Mouse (Mus musculus): ENCODE measurements around the gene Saa4. TPM values are rescaled to one million over a fixed set of nuclear protein-coding genes. Genes with fewer than 3 reads are reported as not detected.
"Not testable (repeated sequence)": the region's sequence is repeated elsewhere in the genome, so short reads cannot be mapped to it uniquely, and the experiment has no call there.

Saa4 gene
- not detected in 2 replicates for polyA plus RNA-seq (2015; fragmentation: Nextera tagmentation; extraction: Ambion mirVana)

DNA sequence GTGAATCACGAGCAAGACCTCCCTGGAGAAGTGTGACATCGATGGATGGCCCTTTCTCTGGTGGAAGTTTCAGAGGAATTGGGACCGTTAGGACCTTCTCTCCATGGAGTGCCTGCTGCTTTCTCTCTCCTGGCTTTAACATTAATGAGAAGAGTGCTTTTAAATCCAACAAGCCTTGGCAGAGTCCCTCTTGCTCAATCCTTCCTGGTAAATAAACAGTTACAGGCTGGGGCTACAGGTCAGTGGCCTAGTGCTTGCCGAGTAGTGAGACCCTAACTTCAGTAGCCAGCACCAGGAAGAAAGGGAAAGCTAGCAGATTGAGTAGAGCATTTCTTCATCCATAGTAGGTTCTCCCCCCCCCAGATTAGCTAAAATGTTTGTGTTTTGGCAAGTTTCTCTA lies at the start of gene Saa4:
Saa4 (minus strand) TSS at position 146 of the 400 bp plus-strand sequence.
- H3K9ac ChIP-seq, result no peak within 1 kb of the TSS
- H3K9me3 ChIP-seq, result no peaks in the 10 kb centered on the region
- H3K4me2 ChIP-seq, result no peak within 1 kb of the TSS
- no peak within 1 kb of the TSS for H3K4me3 ChIP-seq
- H3K4me1 ChIP-seq, result no peaks in the 10 kb centered on the region
- H3K27ac ChIP-seq, result no peak within 1 kb of the TSS
- no peaks in the 10 kb centered on the region for H3K27me3 ChIP-seq (replicated peaks)
- no peaks in the 10 kb centered on the region for H3K36me3 ChIP-seq (replicated peaks)
- ATAC-seq (replicated peaks), result no peak
- WGBS, result 90% methylated on average over 4 of the region's 4 CpGs

DNA sequence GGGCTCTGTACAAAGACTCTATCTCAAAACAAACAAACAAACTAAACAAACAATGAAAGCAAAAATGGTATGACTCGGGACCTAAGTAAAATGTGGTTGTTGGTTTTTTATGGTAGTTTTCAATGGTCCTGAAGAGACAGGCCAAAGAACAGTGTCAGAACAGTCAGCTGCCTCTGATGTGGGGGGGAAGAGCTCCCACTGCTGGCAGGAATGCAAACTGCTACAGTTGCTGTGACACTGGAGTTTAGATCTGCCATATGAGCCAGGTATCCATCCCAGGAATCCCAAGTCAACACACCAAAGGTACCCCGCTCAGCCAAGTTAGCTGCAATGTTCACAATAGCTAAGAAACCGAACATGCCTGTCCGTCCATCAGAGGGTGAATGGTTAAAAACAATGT lies 38.3 kb upstream of the Saa4 start:
- no peak overlapping the region for H3K9ac ChIP-seq
- no peaks in the 10 kb centered on the region for H3K9me3 ChIP-seq
- peaks cover 61% of the 10 kb centered on the region for H3K36me3 ChIP-seq (replicated peaks)
- no peaks in the 10 kb centered on the region for H3K4me1 ChIP-seq
- no peak for ATAC-seq (replicated peaks)
- H3K27ac ChIP-seq, result no peak overlapping the region
- H3K4me2 ChIP-seq, result no peak overlapping the region
- H3K27me3 ChIP-seq (replicated peaks), result no peaks in the 10 kb centered on the region
- no peak overlapping the region for H3K4me3 ChIP-seq
- WGBS, result 62% methylated on average over 4 of the region's 4 CpGs

DNA sequence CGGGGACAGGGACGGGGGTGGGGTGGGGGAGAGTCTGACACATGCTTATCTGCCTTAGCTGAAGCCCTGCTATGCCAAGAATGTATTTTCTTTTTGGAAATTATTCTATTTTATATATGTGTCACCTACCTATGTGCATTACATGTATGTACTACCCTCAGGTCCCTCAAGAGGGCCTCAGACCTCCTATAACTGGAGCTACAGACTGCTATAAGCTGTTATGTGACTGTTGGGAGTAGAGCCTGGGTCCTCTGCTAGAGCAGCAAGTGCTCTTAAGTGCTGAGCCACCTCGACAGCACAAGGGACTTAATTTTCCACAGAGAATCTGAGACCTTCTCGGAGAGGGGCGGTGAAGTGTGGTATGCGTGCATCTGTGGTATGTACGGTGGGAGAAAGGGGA lies 36.0 kb upstream of the Saa4 start:
- Histone ChIP-seq H3K9me3 (no peaks in the 10 kb centered on the region), H3K9ac (no peak overlapping the region), H3K4me2 (no peak overlapping the region), H3K36me3 (replicated peaks) (peaks cover 59% of the 10 kb centered on the region), H3K27me3 (replicated peaks) (no peaks in the 10 kb centered on the region), H3K27ac (no peak overlapping the region), H3K4me3 (no peak overlapping the region), H3K4me1 (no peaks in the 10 kb centered on the region)
- no peak for ATAC-seq (replicated peaks)
- WGBS, result 96% methylated on average over 7 of the region's 7 CpGs

DNA sequence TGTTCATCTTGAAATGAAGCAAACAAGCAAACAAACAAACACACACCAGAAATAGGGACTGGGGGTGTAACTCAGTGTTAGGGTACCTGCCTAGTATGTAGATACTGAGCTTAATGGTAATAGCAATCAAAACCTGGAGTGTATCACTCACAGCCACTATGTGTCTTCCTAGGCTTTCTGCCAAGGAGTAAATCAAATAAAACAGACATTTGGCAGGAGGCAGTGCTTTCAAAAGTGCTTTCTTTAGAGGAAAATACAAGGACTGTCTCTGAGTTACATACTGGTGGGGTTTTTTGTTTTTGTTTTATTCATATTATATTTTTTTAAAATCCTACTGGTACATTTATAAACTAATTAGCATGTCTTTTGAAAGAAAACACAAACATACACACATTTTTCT lies 35.0 kb upstream of the Saa4 start:
- no peaks in the 10 kb centered on the region for H3K27me3 ChIP-seq (replicated peaks)
- no peak overlapping the region for H3K9ac ChIP-seq
- no peak overlapping the region for H3K27ac ChIP-seq
- no peaks in the 10 kb centered on the region for H3K9me3 ChIP-seq
- H3K36me3 ChIP-seq (replicated peaks), result peaks cover 61% of the 10 kb centered on the region
- H3K4me2 ChIP-seq, result no peak overlapping the region
- no peaks in the 10 kb centered on the region for H3K4me1 ChIP-seq
- no peak overlapping the region for H3K4me3 ChIP-seq
- ATAC-seq (replicated peaks), result no peak

DNA sequence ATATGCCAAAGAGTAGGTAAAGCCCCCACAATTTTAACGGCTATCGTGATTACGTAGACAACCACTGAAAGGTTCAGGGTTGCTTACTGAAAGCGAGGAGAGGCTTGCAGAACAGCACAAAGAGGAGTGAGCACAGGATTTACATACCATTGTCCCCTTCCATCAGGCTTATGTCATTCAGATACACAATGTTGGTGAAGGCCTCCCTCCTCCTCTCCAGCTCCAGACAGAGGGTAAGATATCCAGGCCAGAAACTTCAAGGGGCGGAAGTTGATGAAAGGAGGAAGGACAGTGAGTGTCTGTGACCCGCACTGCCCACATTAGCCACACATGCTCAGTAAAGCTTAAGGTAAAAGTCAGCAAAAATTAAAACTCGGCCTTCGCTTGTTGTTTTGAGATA lies 32.3 kb upstream of the Saa4 start:
- Histone ChIP-seq H3K4me1 (no peaks in the 10 kb centered on the region), H3K4me2 (no peak overlapping the region), H3K4me3 (no peak overlapping the region), H3K9me3 (no peaks in the 10 kb centered on the region), H3K27ac (no peak overlapping the region), H3K36me3 (replicated peaks) (peaks cover 67% of the 10 kb centered on the region), H3K27me3 (replicated peaks) (no peaks in the 10 kb centered on the region), H3K9ac (no peak overlapping the region)
- WGBS, result 57% methylated on average over 8 of the region's 8 CpGs
- no peak for ATAC-seq (replicated peaks)

DNA sequence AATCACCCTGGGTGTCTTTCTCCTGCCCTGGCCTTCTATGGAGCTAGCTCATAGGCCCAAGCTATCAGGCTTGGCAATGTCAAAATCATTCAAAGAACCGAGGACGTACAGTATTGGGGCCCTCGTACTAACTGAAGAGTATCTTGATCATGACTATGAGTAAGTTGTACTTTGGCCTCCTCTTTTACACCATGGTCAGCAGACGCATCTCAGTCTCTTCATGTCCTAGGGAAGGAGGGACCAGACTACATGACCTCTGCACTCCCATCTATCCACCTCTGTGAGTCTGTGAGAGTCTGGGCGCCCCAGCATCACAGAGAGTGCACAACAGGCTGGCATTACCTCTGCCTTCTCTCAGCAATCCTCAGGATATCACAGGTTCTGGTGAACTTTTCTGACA lies 30.2 kb upstream of the Saa4 start:
- Histone ChIP-seq H3K4me3 (no peak overlapping the region), H3K4me1 (no peaks in the 10 kb centered on the region), H3K4me2 (no peak overlapping the region), H3K9ac (no peak overlapping the region), H3K9me3 (no peaks in the 10 kb centered on the region), H3K36me3 (replicated peaks) (peaks cover 47% of the 10 kb centered on the region), H3K27ac (no peak overlapping the region), H3K27me3 (replicated peaks) (no peaks in the 10 kb centered on the region)
- 95% methylated on average over 5 of the region's 5 CpGs for WGBS
- ATAC-seq (replicated peaks), result no peak

DNA sequence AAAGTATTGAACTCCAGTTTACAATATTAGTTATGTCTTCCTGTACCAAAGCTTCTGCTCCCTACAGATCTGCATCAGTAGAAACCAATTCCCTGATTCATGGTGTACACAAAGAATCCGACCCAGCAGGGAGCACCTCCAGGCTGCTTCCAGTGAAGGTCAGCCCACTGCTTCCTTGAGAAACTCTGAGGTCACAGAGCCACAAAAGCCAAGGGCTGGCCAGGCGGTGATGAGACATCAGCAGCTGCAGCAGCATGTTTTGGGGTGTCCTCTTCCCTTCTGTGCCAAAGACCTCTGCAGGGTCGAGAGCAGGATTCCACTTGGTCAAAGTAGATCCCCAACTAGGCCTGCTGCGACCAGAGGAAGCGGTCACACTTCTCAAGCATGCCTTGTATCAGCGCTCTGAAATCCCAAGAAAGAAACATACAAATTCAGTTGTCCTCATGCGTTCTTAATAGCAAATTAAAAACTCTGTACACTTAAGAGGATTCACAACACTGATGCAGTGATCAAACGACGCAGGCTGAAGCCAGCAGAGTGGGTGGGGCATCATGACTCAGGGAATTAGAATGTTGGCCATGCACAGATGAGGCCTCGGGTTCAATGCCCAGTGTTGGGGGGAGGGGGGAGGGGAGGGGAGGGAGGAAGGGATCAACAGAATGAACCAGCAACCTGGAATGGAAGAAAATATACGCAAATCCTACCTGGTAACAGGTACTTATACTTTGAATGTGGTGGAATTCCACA lies 28.8 kb upstream of the Saa4 start:
- no peak overlapping the region for H3K9ac ChIP-seq
- 78% methylated on average over 11 of the region's 11 CpGs for WGBS
- H3K27ac ChIP-seq, result no peak overlapping the region
- no peaks in the 10 kb centered on the region for H3K9me3 ChIP-seq
- no peaks in the 10 kb centered on the region for H3K4me1 ChIP-seq
- H3K4me3 ChIP-seq, result no peak overlapping the region
- H3K4me2 ChIP-seq, result no peak overlapping the region
- ATAC-seq (replicated peaks), result no peak
- no peaks in the 10 kb centered on the region for H3K27me3 ChIP-seq (replicated peaks)
- peaks cover 39% of the 10 kb centered on the region for H3K36me3 ChIP-seq (replicated peaks)

DNA sequence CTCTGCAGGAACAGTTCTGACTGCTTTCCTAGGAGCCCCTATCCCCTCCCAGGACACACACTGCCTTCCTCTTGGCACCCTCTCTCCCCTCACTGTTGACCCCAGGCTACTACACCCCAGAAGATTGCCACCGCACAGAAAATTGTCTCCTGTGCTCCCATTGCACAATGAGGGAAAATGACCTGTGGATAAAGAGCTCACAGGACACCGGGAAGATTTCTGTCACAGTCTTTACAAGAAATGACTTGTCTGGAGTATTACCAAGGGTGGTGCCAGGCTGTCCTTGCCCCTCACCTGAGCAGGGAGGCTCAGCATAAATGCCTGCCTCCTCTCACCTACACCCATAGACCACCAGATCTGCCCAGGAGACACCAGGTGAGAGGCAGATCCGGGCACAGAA lies 19.1 kb upstream of the Saa4 start, which contains the start of gene Saa2:
Saa2 (plus strand) TSS at position 301 of the 400 bp plus-strand sequence.
- no peak for ATAC-seq (replicated peaks)
- H3K9me3 ChIP-seq, result no peaks in the 10 kb centered on the region
- H3K27me3 ChIP-seq (replicated peaks), result no peaks in the 10 kb centered on the region
- no peaks in the 10 kb centered on the region for H3K36me3 ChIP-seq (replicated peaks)
- no peak within 1 kb of the TSS for H3K27ac ChIP-seq
- WGBS, result 79% methylated on average over 3 of the region's 3 CpGs
- H3K4me3 ChIP-seq, result no peak within 1 kb of the TSS
- H3K4me2 ChIP-seq, result no peak within 1 kb of the TSS
- peaks cover 4% of the 10 kb centered on the region; the same call in 1 of the 2 replicates for H3K4me1 ChIP-seq
- H3K9ac ChIP-seq, result no peak within 1 kb of the TSS

DNA sequence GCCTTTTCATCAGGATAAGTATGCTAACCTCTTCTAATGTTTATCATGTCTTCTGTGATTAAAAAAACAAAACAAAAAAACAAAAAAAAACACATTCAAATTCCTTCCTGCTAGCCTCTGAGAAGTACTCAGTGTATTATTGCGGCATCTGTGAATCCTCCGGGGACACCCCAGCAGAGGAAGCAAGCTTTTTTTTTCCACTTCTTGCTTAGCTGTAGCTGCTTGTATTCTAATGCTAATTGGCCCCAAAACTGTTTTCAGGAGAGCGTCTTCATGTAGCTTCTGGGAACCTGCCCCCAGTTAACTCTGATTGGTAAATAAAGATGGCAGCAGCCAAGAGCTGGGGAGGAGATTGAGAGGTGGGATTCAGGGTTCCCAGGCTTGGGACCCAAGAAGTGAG lies 16.1 kb upstream of the Saa4 start:
- Histone ChIP-seq H3K27ac (no peak overlapping the region), H3K36me3 (replicated peaks) (no peaks in the 10 kb centered on the region), H3K4me2 (no peak overlapping the region), H3K4me1 (peaks cover 4% of the 10 kb centered on the region; the same call in 1 of the 2 replicates), H3K4me3 (no peak overlapping the region), H3K9me3 (no peaks in the 10 kb centered on the region), H3K27me3 (replicated peaks) (no peaks in the 10 kb centered on the region), H3K9ac (no peak overlapping the region)
- no peak for ATAC-seq (replicated peaks)
- WGBS, result 21% methylated on average over 3 of the region's 3 CpGs

DNA sequence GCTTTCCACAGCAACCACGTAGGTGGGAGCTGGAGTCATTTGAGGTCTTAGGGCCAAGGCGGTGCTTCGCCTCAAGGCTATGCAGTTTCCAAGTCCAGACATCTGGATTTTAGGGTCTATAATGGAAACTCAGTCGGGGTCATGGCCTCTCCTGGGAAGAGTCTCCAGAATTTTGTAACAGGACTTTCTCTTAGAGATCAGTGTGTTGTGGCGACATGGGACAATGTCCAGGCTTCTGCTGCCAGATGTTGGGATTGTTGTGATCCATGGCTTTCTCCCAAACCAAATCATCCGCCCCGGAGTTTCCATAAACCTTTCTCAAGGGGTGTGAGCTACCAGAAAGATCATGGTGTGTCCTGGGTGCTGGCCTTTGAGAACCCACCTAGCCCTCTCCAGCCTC lies 14.0 kb upstream of the Saa4 start:
- ATAC-seq (replicated peaks), result no peak
- Histone ChIP-seq H3K4me1 (peaks cover 4% of the 10 kb centered on the region; the same call in 1 of the 2 replicates), H3K27me3 (replicated peaks) (no peaks in the 10 kb centered on the region), H3K9me3 (no peaks in the 10 kb centered on the region), H3K9ac (no peak overlapping the region), H3K27ac (no peak overlapping the region), H3K4me2 (no peak overlapping the region), H3K36me3 (replicated peaks) (no peaks in the 10 kb centered on the region), H3K4me3 (no peak overlapping the region)
- WGBS, result 88% methylated on average over 7 of the region's 7 CpGs

DNA sequence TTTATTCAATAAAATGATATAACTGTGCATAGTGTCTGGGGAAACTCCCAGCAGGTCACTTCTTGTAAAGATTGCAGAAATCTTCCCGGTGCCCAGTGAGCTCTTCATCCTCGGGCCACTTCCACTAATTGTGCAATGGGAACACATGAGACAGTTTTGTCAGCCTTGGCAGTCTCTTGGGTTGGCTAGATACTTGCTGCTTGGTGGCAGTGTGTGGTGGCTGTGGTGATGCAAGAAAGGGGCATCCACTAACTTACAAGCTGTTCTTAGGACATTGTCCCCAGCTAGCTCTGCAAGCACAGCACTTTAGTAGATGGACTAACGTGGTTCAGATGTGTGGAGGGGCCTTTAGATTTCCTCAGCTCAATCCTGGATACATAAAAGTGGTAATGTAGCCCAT lies 13.4 kb upstream of the Saa4 start:
- H3K9ac ChIP-seq, result no peak overlapping the region
- H3K36me3 ChIP-seq (replicated peaks), result no peaks in the 10 kb centered on the region
- H3K4me3 ChIP-seq, result no peak overlapping the region
- no peaks in the 10 kb centered on the region for H3K27me3 ChIP-seq (replicated peaks)
- H3K4me2 ChIP-seq, result no peak overlapping the region
- no peak for ATAC-seq (replicated peaks)
- peaks cover 4% of the 10 kb centered on the region; the same call in 1 of the 2 replicates for H3K4me1 ChIP-seq
- WGBS, result 84% methylated on average over 3 of the region's 3 CpGs
- no peak overlapping the region for H3K27ac ChIP-seq
- H3K9me3 ChIP-seq, result no peaks in the 10 kb centered on the region

DNA sequence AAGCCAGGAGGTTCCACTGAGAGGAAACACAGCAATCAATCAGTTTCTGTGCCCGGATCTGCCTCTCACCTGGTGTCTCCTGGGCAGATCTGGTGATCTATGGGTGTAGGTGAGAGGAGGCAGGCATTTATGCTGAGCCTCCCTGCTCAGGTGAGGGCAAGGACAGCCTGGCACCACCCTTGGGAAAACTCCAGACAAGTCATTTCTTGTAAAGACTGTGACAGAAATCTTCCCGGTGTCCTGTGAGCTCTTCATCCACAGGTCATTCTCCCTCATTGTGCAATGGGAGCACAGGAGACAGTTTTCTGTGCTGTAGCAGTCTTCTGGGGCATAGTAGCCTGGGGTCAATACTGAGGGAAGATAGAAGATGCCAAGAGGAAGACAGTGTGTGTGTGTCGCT lies 10.5 kb upstream of the Saa4 start, which contains the start of gene Saa1:
Saa1 (minus strand) TSS at position 101 of the 400 bp plus-strand sequence.
- ATAC-seq (replicated peaks); H3K36me3 ChIP-seq (replicated peaks): not testable (repeated sequence)
- WGBS, result 88% methylated on average over 3 of the region's 3 CpGs

DNA sequence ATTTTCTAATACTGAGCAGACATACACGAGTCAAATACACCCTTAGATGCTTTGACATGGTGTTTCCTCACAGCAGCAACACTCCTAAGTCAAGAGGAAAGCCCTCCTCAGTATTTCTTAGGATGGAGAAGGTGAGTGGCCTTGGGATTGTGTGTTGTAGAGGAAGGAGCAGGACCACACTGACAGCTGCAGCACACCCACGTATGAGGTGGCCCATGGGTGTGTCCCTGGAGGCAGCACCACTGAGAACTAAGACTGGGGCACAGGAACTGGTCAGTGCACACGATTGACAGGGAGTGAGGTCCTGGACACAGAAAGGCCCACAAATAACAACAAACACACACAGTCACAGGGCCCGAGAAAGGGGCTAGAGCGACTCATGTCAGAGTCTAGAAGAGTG lies 7.6 kb upstream of the Saa4 start:
- H3K36me3 ChIP-seq (replicated peaks), result not testable (repeated sequence)

More for the DNA sequence above, 10.5 kb upstream of the Saa4 start, which contains the start of gene Saa1:
- not testable (repeated sequence) for H3K27me3 ChIP-seq (replicated peaks); H3K4me3 ChIP-seq; H3K9me3 ChIP-seq; H3K4me2 ChIP-seq; H3K4me1 ChIP-seq; H3K27ac ChIP-seq; H3K9ac ChIP-seq

More for the DNA sequence above, 7.6 kb upstream of the Saa4 start:
- not testable (repeated sequence) for H3K4me3 ChIP-seq; ATAC-seq (replicated peaks); H3K27me3 ChIP-seq (replicated peaks); H3K27ac ChIP-seq; H3K9ac ChIP-seq; H3K4me2 ChIP-seq; H3K9me3 ChIP-seq; H3K4me1 ChIP-seq
- 81% methylated on average over 5 of the region's 5 CpGs for WGBS

All from midbrain, embryonic 15.5 days (tissue).